Mouse (Mus musculus) neural tube, embryonic 14.5 days (tissue): ENCODE results near the gene Zswim4. TPM values are rescaled to one million over a fixed set of nuclear protein-coding genes. Genes with fewer than 3 reads are reported as not detected.
A peak's percentile ranks its signal among the peaks of the same experiment; 100 is the strongest.

Experiments used
- ATAC-seq: fragments of 200-750 bp; cut with Nextera tagmentation; 2 replicates; pipeline ENCODE4 v1.8.0; 2017; ENCODE audit warnings: low read depth, mild to moderate bottlenecking, moderate TSS enrichment, moderate library complexity
- H3K27ac ChIP-seq: fragments of 300-500 bp; sonication (generic); 2 replicates; pipeline ENCODE4 v1.5.1; 2014; ENCODE audit warnings: low read depth, mild to moderate bottlenecking, control low read depth, low read length, moderate library complexity, mixed read lengths
- H3K27me3 ChIP-seq: fragments of 300-500 bp; sonication (generic); 2 replicates; pipeline ENCODE4 v1.6.1; 2014; ENCODE audit warnings: low read length; ENCODE audit not compliant: control insufficient read depth, insufficient read depth
- H3K36me3 ChIP-seq: fragments of 300-500 bp; sonication (generic); 2 replicates; pipeline ENCODE4 v1.6.1; 2014; ENCODE audit warnings: low read length, mixed read lengths; ENCODE audit not compliant: control insufficient read depth, insufficient read depth
- H3K4me1 ChIP-seq: fragments of 300-500 bp; sonication (generic); 2 replicates; pipeline ENCODE4 v1.6.1; 2014; ENCODE audit warnings: low read length; ENCODE audit not compliant: control insufficient read depth, insufficient read depth
- H3K4me2 ChIP-seq: fragments of 300-500 bp; sonication (generic); 2 replicates; pipeline ENCODE4 v1.6.1; 2014; ENCODE audit warnings: mild to moderate bottlenecking, low read depth, low read length, control low read depth
- H3K4me3 ChIP-seq: fragments of 300-500 bp; sonication (generic); 2 replicates; pipeline ENCODE4 v1.5.1; 2014; ENCODE audit warnings: low read depth, low read length, control low read depth, mixed read lengths
- H3K9ac ChIP-seq: fragments of 300-500 bp; sonication (generic); replicated peaks from 2 replicates; pipeline ENCODE4 v1.6.1; 2014; ENCODE audit warnings: low read depth, mild to moderate bottlenecking, control low read depth, low read length, mixed read lengths
- H3K9me3 ChIP-seq: fragments of 300-500 bp; sonication (generic); 2 replicates; pipeline ENCODE4 v1.6.1; 2016; ENCODE audit warnings: low read length; ENCODE audit not compliant: control insufficient read depth
- WGBS: fragments of 180-500 bp; shearing (Covaris S2); extraction: QIAGEN DNeasy Blood & Tissue Kit; methylation state at CpG from one replicate; pipeline ENCODE4 v1.1.7; 2014; 5-methylcytosine and 5-hydroxymethylcytosine counted together
- polyA plus RNA-seq: library from polyadenylated mRNA; unstranded; fragments of >200 nt; fragmentation: Nextera tagmentation; extraction: Ambion mirVana; gene quantifications from 2 replicates; pipeline ENCODE4 v1.2.1, GENCODE M21; 2014

Zswim4 gene
- polyA plus RNA-seq, 1 experiment from 2014 or later: 12.9 TPM

DNA sequence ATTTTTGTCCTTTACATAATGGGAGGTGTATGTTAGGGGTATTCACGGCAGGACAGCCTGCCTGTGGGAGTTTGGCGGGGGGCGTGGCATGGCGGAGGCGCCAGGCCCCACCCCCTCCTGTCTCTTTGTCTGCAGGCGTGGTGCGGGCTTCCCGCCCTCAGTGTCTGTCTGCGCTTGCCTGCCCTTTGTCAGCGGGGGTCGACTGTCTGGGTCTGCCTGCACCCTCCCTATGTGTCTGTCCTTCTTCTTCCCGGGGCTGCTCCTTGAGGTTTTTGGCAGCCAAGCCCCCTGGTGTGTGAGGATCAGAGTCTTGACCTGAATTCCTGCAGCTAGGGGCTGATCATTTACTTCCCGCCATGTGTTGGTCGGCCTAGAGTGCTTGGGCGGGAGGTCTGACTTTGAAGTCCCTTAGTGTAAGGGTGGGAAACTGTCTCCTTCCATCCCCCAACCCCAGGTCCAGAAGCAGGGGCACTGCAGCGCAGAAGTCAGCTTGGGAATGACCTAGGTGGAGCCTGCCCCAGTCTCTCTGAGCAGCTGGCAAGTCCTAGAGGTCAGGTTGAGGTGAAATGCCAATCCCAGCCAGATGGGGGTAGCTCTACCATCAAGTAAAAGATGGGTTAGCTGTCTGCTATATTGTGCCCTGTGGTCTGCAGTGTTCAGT lies 56.2 kb downstream of the Zswim4 start:
- Histone ChIP-seq H3K4me2 (peak overlapping the region; percentile 78), H3K9me3 (no peaks in the 10 kb centered on the region), H3K4me3 (peak overlapping the region; percentile 22), H3K9ac (peak overlapping the region; percentile 34), H3K4me1 (peaks cover 39% of the 10 kb centered on the region), H3K27me3 (no peaks in the 10 kb centered on the region), H3K27ac (peak overlapping the region; percentile 73), H3K36me3 (peaks cover 4% of the 10 kb centered on the region; the same call in 1 of the 2 replicates)
- under 1% methylated on average over 16 of the region's 16 CpGs for WGBS
- peak; percentile 61 for ATAC-seq

DNA sequence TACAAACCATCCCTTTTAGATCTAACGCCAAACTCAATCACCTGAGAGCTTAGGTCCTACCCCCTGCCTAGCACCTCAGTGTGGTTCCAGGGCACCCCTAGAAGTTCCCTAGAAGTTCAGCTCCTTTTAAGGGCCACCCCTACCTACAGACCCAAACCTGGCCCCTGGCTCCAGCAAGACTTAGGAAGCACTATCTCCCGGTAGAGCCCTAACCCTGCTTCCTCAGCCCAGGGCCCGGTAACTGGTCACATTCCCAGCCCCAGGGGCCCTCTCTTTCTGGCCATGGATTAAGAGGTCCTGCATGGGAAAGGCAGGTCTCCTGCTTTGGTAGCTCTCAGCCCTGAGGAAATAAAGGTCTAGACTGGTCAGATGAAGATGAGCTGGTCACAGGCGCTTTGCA lies 56.9 kb downstream of the Zswim4 start:
- H3K4me2 ChIP-seq: peak overlapping the region; percentile 78
- peaks cover 39% of the 10 kb centered on the region for H3K4me1 ChIP-seq
- H3K27me3 ChIP-seq: no peaks in the 10 kb centered on the region
- H3K9me3 ChIP-seq: no peaks in the 10 kb centered on the region
- H3K36me3 ChIP-seq: peaks cover 5% of the 10 kb centered on the region; the same call in 1 of the 2 replicates
- H3K9ac ChIP-seq: peak overlapping the region; percentile 34
- ATAC-seq: no peak; the same call in 1 of the 2 replicates
- H3K4me3 ChIP-seq: peak overlapping the region; percentile 22
- peak overlapping the region; percentile 73 for H3K27ac ChIP-seq
- WGBS: 11% methylated on average over 4 of the region's 4 CpGs

DNA sequence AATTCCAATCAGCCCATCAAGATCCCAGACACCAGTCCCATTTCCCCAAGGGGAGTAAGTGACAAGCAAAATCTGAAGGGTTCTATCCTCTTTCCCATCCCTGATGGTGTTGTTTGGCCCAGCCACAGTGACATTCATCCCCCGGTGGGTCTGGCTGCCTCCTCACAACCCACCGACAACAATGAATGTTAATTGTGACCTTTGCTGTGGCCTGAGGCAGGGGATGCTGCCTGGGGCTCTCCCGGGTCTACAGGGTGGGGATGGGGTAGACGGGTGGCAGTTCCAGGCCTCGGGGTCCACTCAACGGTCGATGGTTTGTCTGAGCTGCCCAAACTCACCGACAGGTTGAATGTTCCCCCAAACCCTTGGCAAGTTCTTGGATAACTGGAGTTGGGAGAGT lies 58.3 kb downstream of the Zswim4 start:
- H3K4me3 ChIP-seq: no peak overlapping the region
- peaks cover 37% of the 10 kb centered on the region for H3K4me1 ChIP-seq
- ATAC-seq: no peak
- no peaks in the 10 kb centered on the region for H3K27me3 ChIP-seq
- H3K36me3 ChIP-seq: peaks cover 9% of the 10 kb centered on the region; the same call in 1 of the 2 replicates
- WGBS: 77% methylated on average over 8 of the region's 8 CpGs
- no peak overlapping the region for H3K9ac ChIP-seq
- H3K9me3 ChIP-seq: no peaks in the 10 kb centered on the region
- H3K27ac ChIP-seq: no peak overlapping the region
- H3K4me2 ChIP-seq: no peak overlapping the region

DNA sequence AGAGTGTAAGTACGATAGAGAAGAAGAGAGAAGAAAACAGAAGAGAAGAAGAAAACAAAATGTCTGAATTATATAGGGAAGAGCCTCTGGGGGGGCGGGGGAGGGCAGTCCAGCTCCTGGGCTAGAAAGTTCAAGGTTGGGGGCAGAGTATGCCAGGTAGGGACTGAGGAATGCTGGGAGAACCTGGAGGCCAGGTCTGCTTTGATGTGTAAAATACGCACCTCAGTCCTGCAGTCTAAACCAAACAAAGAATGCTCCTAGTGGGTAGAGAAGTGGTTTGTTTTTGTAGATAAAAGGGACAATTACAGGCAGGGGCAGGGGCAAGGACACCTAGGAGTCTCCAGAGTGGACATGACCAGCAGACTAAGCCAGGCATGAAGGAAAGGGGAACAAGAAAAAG lies 59.5 kb downstream of the Zswim4 start:
- WGBS: 91% methylated on average over 3 of the region's 3 CpGs
- H3K27ac ChIP-seq: no peak overlapping the region
- ATAC-seq: no peak
- H3K9ac ChIP-seq: no peak overlapping the region
- H3K36me3 ChIP-seq: peaks cover 17% of the 10 kb centered on the region
- no peak overlapping the region for H3K4me2 ChIP-seq
- no peaks in the 10 kb centered on the region for H3K27me3 ChIP-seq
- no peak overlapping the region for H3K4me3 ChIP-seq
- no peaks in the 10 kb centered on the region for H3K9me3 ChIP-seq
- H3K4me1 ChIP-seq: peaks cover 31% of the 10 kb centered on the region

DNA sequence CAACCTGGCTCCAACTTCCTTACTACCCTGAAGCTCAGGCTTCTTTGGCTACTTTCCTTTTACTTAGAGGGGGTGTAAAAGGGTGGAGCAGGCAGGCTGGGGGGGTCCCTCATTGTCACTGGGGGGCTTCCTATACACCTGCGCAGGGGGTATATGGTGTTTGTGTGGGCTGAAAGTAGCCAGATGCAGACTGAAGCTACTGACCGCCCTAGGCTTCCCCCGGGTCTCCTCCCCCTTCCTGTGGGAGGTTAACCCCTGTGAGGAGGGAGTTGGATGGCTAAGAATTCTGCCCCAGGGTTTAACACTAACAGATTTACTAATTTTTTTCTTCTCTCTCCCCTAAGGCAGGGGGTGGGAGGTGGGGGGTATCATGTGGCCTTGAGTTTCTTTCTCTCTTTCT lies 60.3 kb downstream of the Zswim4 start:
- Histone ChIP-seq H3K36me3 (peaks cover 24% of the 10 kb centered on the region), H3K4me3 (no peak overlapping the region), H3K9me3 (no peaks in the 10 kb centered on the region), H3K27ac (no peak overlapping the region), H3K9ac (no peak overlapping the region), H3K4me2 (no peak overlapping the region), H3K4me1 (peaks cover 27% of the 10 kb centered on the region), H3K27me3 (no peaks in the 10 kb centered on the region)
- no peak for ATAC-seq
- WGBS: 43% methylated on average over 3 of the region's 3 CpGs

- Histone ChIP-seq H3K36me3 (peaks cover 24% of the 10 kb centered on the region), H3K4me1 (0 out of 2 replicates have a peak, but pooled peaks cover 4% of the 10 kb centered on the region), H3K4me2 (no peak overlapping the region), H3K4me3 (no peak overlapping the region), H3K27me3 (no peaks in the 10 kb centered on the region), H3K27ac (no peak overlapping the region), H3K9me3 (no peaks in the 10 kb centered on the region), H3K9ac (no peak overlapping the region)
- ATAC-seq: no peak
- 90% methylated on average over 6 of the region's 6 CpGs for WGBS
These were observed 63.0 kb downstream of the Zswim4 start for GRCm38 (mm10) chr8:84173861-84174260.

DNA sequence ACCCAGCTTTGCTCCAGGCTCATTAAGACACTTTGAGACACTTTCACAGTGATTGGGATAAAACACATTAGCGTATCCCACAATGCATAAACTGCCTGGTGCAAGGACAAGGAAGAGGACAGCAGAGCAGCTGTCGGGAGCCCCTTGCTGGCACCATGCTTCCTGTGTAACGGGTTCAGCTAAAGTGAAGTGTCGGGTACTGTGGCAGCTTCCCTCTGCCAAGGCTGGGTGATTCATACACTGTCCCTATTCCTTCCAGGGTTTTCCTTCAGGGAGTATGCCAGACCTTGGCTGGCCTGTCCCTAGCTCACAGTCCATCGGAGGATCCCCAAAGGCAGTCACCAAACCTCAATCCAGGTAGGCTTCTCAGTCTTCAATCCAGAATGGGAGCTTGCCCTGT lies 66.8 kb downstream of the Zswim4 start:
- H3K4me2 ChIP-seq: no peak overlapping the region
- no peak overlapping the region for H3K9ac ChIP-seq
- 91% methylated on average over 5 of the region's 5 CpGs for WGBS
- H3K36me3 ChIP-seq: peaks cover 20% of the 10 kb centered on the region
- no peak overlapping the region for H3K4me3 ChIP-seq
- no peaks in the 10 kb centered on the region for H3K27me3 ChIP-seq
- no peaks in the 10 kb centered on the region for H3K9me3 ChIP-seq
- no peak for ATAC-seq
- no peaks in the 10 kb centered on the region for H3K4me1 ChIP-seq
- H3K27ac ChIP-seq: no peak overlapping the region

- Histone ChIP-seq H3K27ac (no peak overlapping the region), H3K36me3 (peaks cover 10% of the 10 kb centered on the region), H3K4me3 (no peak overlapping the region), H3K4me2 (no peak overlapping the region), H3K27me3 (no peaks in the 10 kb centered on the region), H3K4me1 (no peaks in the 10 kb centered on the region), H3K9ac (no peak overlapping the region), H3K9me3 (no peaks in the 10 kb centered on the region)
- ATAC-seq: no peak
- 96% methylated on average over 2 of the region's 2 CpGs for WGBS
These were observed 69.2 kb downstream of the Zswim4 start for GRCm38 (mm10) chr8:84167696-84168095.
